Mouse (Mus musculus) thymus, postnatal 36 days (tissue): Measurements from ENCODE around the gene Timm13.
A peak's percentile ranks its signal among the peaks of the same experiment; 100 is the strongest.

Experiments
- DNase-seq, 2 experiments: peaks; one replicate each; pipeline ENCODE4 v3.0.0; 2022; ENCODE audit warnings: mixed read lengths in 2 of 2

Timm13 gene

DNA sequence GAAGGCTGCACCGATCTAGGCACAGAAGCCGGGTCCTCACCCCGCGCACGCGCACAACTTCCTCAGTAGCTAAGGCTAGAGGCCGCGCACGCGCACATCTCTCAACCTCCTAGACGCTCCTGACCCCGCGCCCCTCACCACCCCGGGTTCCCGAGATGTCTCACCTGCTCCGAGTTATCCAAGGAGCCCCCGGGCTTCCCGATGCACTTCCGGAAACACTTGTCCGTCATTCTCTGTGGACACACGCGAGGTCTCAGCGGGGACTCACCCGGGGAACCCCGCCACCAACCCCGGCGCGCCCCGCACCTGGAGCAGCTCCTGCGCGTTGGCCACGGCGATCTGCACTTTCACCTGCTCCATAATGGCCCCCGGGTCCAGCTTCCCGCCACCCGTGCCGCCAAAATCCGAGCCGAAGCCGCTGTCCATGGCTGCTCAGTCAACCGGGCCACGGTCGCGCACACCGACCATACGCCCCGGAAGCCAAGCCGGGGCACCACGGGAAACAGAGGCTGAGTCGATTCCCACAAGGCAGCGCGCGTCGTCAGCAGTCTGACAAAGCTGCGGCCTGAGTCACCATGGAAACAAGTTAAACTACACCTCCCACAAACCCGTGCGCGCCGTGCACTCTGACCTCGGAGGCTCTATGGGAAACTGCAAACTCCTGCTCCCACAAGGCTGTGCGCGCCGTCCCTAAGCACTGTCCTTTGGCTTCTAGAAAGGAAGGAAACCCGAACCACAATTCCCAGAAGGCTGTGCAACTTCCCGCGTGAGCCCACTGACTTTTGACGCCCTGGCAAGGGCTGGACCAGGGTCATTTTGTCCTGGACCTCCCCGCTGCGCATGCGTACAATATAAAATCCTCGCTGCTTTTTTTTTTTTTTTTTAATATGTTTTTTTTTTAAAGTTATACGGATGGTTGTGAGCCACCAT lies at the start of gene Timm13:
Gene Timm13 (minus strand): TSS at position 652 of the 930 bp plus-strand sequence.
- peak; percentile 93 to 98 for DNase-seq

DNA sequence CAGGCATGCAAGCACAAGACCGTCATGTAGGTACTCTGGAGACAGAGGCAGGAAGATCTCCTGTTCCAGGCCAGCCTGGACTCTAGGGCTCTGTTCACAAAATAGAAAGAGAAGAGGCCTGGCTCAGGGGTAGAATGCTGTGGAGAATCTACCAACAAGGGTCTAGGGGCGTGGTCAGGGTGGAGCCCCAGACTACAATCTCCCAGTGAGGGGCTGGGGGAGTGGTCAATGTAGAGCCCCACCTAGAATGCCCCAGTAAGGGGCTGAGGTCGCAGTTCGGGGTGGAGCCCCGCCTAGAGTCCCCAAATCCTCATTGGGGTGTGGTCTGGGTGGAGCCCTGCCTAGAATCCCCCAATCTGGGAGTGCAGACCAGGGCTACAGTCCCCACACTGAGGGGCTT lies 49.5 kb upstream of the Timm13 start:
- DNase-seq: no peak

DNA sequence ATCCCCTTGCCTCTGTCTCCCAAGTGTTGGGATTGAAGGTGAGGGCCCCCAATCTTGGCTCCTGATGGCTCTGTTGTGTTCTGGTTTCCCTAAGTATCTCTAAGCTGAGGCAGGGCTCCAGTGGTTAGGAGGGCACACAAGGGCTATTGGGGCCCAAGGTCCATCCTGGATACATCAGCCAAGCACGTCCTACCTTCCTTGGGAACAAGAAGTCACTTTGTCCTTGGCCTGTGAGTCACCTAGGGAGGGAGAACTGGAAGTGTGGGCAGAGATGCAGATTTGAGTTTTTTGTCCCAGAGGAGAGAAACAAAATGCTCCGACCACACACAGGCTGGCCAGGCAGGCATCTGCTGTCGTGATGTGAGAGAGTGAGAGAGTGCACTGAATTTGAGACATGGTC lies 48.3 kb upstream of the Timm13 start:
- DNase-seq: no peak

DNA sequence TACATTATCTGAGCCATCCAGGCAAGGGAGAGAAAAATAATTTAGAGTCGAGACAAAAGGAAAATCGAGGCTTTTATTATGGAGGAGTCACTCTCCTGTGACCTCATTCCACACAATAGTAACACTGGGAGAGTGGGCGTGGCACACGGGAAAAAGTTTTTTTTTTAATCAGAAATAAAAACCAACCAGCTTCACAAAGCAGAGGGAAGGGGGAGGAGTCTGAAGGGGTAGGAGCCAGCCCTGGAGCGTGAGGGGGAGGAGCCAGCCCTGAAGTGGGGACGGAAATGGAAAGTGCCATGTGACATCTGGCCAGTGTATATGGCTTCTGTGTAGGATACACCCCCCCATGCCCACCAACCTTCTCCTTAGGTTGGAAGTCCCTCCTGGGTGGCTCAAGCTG lies 47.8 kb upstream of the Timm13 start:
- no peak for DNase-seq

DNA sequence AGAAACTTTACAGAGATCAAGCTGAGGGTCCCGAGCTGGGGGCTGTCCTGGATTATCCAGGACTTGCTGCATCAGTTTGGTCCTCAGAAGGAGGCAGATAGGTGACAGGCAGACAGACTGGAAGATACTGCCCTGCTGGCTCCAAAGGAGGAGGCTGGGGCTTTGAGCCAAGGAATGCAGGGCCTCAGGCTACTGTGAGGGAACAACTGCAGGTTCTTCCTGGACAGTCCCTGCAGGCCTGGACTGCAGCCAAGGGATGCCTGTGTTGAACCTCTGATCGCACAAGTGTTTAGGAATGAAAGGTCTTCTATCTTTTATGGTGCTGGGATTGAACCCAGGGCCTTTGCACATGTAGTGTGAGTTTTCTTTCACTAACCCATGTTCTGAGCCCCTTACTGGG lies 47.0 kb upstream of the Timm13 start:
- no peak for DNase-seq

DNA sequence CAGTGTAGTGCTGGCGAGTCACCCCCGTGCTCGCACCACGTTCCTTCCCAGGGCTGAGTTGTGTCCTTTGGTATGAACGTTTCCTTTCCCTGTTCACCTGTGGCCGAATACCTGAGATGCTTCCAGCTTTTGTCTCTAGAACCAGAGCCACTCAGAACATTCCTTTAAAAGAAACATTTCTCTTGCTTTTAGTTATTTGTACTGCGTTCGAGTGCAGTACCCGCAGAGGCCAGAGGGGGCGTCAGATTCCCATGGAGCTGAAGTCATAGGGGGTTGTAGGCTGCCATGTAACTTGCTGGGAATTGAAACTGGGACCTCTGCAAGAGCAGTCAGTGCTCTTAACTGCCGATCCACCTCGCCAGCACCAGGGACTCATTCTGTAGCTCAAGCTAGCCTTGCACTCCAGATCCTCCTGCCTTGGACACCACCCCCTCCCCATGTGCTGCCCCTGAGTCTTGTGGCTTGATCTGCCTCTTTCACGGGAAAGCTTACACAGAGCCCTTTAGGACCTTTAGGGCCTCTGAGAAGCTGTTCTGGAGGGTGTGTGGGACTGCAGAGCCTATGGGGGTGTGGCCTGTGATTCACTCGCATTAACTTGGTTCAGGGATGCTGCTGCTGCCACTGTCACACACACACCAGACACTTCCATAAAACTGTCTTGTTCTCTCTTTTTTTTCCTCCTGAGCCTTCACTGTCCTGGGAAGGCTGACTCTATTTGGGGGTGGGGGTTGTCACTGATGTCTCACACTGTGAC lies 46.1 kb upstream of the Timm13 start:
- DNase-seq: no peak

DNA sequence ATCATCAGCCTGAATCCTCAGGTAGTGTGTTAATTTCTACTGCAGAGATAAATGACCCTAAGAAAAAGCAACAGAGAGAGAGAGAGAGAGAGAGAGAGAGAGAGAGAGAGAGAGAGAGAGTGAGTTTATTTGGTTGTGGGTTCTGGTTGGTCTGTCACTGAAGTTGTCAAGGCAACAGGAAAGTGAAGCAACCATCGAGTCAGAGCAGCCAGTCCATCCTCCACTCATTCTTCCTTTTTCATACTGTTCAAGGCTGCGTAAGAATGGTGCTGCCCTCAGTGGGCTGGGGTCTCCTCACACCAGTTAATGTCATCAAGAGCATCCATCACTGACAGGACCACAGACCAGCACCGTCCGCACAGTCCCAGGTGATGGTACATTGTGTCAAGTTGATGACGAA lies 43.5 kb upstream of the Timm13 start:
- DNase-seq: no peak

DNA sequence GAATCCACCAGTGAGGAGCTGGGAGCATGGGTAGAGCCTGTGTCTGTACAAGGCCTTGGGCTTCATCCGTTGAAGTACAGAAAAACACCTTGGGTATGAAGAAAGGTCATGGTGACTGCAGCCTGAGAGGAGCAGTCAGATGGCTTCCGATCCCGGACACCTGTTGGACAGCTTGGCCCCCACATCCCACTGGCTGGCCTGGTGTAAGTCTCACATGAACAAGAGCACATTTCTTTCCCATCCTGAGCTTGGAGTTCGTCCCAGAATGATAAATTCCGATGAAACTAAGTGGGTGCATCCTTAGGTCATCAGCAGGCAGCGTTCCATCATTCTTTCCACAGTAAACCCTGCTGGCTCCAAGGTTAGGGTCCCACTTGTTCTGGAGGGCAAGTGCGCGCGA lies 42.9 kb upstream of the Timm13 start:
- DNase-seq: no peak

DNA sequence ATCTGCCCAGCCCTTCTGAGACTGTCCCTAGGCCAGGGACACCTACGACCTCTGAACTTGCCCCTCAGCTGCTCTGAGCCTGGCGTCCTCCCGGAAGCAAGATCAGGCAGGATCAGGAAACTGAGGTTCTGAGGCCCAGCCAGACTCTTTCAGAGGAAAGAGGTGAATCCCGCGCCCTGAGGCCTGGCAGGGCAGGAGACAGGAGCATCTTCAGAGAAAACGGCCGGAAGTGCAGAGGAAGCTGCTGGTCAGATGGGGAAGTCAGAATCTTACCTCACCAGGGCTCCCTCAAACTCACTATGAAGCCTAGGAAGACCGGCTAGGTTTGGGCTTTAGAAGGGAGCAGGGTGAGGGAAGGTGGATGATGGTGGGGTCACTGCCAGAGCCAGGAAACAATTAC lies 42.1 kb upstream of the Timm13 start:
- no peak for DNase-seq

DNA sequence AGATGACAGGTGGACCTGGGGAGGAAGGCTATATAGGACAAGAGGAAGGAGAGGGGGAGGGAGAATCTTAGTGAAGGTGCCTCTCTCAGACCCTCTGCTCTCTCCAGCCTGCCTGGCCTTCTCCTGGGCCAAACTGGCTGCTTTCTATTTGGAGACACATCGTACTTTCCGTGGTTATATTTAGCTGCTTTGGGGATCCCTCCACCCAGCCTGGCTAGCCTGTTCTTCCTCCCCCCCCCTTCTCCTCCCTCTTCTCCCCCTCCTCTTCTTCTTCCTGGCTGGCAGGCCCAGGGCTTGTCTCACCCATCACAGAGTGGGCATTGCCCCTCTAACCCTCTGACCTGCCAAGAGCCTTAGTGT lies 40.2 kb upstream of the Timm13 start:
- DNase-seq: no peak

DNA sequence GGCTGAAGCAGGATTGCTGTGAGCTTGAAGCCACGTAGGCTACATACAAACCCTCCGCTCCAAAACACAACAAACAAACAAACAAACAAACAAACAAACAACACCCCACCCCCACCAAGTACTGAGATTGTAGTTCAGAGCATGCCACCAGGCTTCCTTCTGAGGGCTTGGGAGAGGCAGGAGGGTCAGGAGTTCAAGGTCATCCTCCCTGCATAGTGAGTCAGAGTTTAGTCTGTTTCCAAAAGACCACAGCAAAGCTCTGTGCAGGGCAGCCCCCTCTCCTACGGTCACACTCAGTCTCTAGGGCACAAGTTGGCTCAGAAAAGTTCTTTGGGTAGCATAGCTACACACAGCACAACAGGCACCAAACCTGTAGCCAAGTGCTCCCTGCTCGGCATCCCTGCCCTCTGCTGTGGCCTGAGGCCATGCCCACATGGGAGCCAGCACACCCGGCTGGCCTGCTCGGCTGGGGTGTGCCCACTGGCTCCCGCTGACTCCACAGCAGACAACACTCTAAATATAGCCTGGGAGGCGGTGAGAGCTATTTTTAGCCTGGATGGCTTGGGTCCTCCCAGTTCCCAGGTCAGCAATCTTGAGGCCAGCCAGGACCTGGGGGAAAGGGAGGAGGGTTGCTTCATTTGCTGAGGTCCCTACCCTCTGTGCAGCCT lies 39.7 kb upstream of the Timm13 start:
- no peak for DNase-seq

DNA sequence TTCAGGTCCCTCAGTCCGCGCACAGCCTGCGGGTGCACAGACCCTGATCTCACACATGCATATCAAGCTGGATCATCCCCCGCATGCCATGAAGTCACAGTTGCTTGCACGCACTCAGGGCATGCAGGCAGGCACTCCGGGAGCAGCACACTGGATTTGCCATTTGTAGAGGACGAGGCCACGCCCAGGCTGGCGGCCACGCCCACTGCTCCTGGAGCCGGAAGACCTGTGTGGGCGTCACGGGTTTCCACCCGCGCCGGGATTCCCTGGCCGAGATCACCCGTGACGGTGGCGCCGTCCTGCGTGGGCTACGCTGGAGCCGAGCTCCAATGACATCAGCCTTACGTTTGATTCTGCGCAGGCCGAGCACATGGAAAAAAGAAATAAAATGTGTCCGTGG lies 38.9 kb upstream of the Timm13 start:
- DNase-seq: peak; percentile 83 to 85

DNA sequence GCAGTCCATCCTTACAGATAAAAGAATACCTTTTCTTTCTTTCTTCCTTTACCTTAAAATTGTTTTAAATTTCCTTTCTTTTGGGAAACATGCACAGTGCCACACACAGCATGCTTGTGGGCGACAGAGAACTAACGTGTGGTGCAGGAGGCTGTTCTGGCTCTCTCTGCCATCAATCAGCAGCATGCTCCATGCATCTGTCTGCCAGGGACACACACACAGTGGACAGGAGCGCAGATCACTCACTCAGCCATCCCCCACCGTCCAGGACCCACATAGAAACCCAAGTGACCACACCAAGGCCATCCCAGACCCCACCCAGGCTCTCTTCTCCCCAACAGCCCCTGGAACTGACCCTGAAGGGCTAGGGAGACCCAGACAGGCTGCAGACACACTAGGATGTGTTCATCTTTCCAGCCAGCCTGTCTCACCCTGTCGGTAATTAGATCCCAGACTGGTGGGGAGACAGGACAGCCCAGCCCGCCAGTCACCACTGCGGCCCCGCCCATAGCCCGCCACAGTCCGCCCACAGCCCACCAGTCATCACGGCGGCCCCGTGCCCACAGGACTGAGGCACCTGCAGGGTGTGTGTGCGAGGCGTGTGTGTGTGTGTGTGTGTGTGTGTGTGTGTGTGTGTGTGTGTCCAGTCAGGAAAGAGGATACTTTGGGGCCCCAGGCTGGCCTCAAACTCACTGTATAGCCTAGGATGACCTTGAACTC lies 38.2 kb upstream of the Timm13 start:
- peak; percentile 7 to 44 for DNase-seq

DNA sequence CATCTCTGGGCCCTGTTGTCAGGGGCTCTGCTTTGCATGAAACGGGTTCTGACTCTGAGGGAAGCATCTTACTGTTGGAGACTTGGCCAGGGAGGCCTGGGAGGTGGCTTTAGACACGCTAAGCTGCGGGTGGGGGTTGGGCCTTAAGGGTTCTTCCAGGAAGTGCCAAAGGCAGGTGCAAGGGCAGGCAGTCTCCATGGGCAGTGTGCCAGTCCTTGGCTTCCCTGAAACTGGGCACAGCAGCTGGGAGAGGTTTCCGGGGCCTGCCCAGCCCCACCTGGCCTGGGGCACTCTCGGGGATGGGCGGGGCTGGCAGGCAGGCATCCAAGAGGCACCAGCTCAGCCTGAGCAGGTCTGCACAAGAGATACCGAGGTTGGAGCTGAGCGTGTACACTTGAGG lies 36.9 kb upstream of the Timm13 start:
- peak in 1 of 2 experiments; percentile 37 for DNase-seq

DNA sequence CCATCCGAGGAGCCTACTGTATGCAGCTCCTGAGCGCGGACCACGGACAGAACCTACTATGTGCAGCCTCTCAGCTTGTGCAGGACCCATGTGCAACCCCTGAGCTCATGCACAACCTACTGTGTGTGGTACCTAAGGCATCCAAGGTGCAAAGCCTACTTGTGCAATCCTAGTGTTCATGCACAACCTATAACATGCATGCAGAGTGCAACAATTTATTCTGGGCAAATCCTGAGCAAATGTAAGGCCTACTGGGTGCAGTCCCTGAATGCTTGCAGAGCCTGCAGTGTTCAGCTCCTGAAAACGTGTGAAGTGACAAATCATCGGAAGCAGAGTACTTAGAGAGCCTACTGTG lies 36.0 kb upstream of the Timm13 start:
- DNase-seq: no peak

DNA sequence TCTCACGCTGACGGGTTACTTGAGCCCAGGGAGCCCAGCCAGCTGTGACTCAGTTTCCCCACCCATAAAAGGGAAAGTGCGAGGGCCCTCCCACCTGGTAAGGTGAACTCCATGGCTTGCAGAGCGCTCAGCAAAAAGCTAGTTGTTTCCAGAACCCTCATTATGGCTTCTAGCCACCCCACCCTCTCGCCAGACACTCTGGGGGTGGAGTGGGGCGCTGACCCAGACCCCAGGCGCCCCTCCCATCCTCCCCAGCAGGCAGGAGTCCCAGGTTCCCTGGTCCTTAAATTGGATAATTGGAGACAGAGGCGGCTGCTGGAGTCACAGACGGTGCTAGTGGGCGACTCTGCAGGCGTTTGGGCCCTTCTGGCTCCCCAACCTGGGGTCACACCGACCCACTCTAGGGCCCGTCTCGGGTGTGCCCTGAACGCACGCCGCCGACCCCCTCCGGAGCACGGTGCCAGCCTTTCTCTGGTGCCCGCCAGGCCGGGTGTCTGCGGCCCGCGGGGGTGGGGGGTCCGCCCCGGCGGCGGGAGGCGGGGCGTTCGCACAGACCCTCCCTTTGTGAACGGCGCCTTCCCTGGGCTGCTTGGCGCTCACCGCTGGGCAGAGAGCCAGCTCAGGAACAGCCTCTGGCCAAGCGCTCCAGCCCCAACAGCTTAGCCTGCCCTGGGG lies 35.5 kb upstream of the Timm13 start:
- DNase-seq: no peak

DNA sequence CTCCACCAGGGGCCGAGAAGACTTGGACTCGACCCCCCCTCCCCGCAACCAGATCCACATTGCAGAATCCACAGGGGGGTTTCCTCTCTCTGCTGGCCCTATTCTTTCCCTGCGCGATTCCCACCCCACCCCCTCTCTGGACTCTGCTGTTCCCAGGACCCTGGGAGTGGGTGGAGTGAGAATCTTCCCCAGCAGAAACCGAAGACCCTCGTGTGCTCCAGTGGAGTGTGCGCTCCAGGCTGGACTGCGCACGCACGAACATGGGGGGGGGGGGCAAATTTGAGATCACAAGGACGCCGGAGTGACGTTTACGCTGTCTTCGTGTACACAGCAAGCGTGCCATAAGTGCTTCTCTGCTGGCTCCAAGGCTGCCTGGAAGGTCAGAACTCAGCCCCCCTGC lies 34.9 kb upstream of the Timm13 start:
- no peak for DNase-seq

DNA sequence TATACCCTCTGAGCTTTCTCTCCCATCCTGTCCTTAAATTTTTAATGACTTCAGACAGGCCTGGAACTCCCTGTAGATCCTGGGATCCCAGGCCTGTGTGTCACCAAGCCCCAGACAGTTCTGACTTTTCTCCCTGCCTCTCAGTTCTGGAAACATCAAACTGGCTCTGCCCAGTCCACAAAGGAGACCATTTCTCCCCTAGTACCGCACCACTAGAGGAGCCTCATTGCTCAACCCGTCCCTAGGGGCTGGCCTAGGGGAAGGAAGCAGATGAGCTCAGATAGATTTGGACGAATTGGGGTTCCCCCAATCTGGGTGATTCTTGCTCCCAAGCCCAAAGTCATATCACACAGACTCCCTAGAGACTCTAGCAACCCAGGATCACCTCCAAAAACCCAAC lies 34.5 kb upstream of the Timm13 start:
- DNase-seq: no peak

DNA sequence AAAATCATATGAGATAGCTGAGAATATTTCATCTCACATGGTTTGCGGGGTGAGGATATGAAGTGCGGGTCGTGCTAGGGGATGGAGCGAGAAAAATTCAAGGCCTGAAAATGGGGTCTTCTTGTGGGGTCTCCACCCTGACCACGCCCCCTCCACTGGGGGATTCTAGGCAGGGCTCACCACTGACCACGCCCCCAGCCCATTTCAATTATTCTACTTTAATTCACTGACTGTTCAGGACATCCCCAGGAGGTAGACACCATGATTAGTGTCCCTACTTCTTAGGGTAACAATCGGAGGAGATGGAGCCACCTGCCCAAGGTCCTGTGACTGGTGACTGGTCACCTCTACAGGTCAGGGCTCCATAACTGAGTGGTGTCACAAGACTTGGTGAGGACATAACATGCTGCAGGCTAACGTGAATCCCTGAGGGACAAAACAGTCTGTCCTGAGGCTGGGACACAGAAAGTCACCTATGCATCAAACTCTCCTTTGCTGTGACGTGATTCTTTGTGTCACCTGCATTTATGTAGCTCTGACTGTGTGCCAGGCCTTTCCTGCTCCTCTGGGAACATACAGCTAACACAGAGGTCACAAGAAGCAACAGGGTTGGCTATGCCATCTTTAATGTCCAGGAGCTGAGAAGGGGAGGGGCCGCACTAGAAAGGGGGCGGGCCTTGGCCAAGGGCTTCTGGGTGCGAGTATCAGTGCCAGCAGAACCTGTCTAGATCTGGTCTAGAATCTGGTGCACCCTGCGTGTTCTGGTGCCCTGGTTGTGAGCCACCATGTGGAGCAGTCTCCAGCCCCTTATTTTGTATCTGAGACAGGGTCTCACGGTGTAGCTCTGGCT lies 33.6 kb upstream of the Timm13 start:
- DNase-seq: no peak

DNA sequence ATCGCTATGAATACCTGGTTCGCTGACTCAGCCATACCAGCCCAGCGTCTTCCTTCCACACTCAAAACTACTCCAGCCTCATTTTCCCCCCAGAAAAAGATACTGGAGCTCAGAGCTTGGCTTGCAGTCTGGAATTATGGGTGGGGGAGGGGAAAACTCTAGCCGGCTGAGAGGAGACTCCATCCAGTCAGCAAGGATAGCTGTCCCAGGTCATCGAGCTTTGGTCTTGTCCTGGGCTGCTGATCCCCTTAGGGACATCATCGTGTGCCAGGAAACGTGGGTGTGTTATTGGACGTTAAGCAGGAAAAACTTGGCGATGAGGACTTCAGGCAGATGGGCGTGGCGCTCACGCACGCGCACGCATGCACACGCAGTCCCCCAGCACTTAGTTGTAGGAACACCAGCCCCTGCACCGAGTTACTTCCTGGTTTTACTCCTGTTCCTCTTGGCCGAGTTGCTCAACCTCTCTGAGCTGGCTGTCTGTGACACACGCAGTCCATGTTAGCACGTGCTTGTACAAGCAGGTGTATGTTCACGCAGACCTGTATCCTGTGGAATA lies 32.7 kb upstream of the Timm13 start:
- peak in 1 of 2 experiments; percentile 33 for DNase-seq
